ENCODE assay signal across 17 mouse cellular contexts in genomic region chr1:30851920-30852319, GRCm38 (mm10). TPM values are rescaled to one million over a fixed set of nuclear protein-coding genes. Genes with fewer than 3 reads are reported as not detected.
DNase-seq lines count a peak whose midpoint lies in the region; ATAC-seq and TF ChIP-seq lines count a peak whose summit lies in the region.
"Had no signal": no experiment of that assay in that cellular context is flagged by ENCODE, and none has a peak within 500 bp of the region (broad histone marks: within the 10 kb centered on the region; RNA-seq: fewer than 3 reads in every experiment).

No protein-coding gene starts in this region.

- H3K9me3 ChIP-seq in liver, embryonic 12.5 days (replicated peaks) = no peaks in the 10 kb centered on the region
- no peaks in the 10 kb centered on the region for H3K9me3 ChIP-seq in liver, postnatal 0 days (ENCODE audit: low read length)
- H3K9me3 ChIP-seq in G1E (replicated peaks) = no peaks in the 10 kb centered on the region
- no peaks in the 10 kb centered on the region for H3K9me3 ChIP-seq in intestine, embryonic 16.5 days (ENCODE audit: control insufficient read depth, low read length)
- H3K9me3 ChIP-seq: embryonic facial prominence, embryonic 12.5 days; forebrain, embryonic 15.5 days; heart, embryonic 12.5 days; hindbrain, embryonic 15.5 days had no signal

- no peak overlapping the region for H3K4me2 ChIP-seq in liver, embryonic 12.5 days
- H3K4me2 ChIP-seq in liver, postnatal 0 days (ENCODE audit: low read depth, low read length) = no peak overlapping the region
- H3K4me2 ChIP-seq in intestine, embryonic 16.5 days (ENCODE audit: low read depth, low read length) = no peak overlapping the region
- H3K4me2 ChIP-seq: embryonic facial prominence, embryonic 12.5 days; forebrain, embryonic 15.5 days; heart, embryonic 12.5 days; hindbrain, embryonic 15.5 days had no signal

- H3K36me3 ChIP-seq in liver, embryonic 12.5 days = peaks cover 10% of the 10 kb centered on the region
- 0 out of 2 replicates have a peak, but pooled peaks cover 2% of the 10 kb centered on the region for H3K36me3 ChIP-seq in liver, postnatal 0 days (replicated peaks; ENCODE audit: insufficient read depth, low read length)
- H3K36me3 ChIP-seq in G1E (replicated peaks) = peaks cover 53% of the 10 kb centered on the region
- no peaks in the 10 kb centered on the region for H3K36me3 ChIP-seq in intestine, embryonic 16.5 days (ENCODE audit: control insufficient read depth, insufficient read depth, low read length)
- H3K36me3 ChIP-seq: forebrain, embryonic 15.5 days; hindbrain, embryonic 15.5 days had no signal

- H3K4me1 ChIP-seq in liver, embryonic 12.5 days = peaks cover 9% of the 10 kb centered on the region; the same call in 1 of the 2 replicates
- peaks cover 4% of the 10 kb centered on the region; the same call in 1 of the 2 replicates for H3K4me1 ChIP-seq in liver, postnatal 0 days (ENCODE audit: insufficient read depth)
- peaks cover 21% of the 10 kb centered on the region for H3K4me1 ChIP-seq in G1E (ENCODE audit: insufficient read depth, low read depth, low read length)
- H3K4me1 ChIP-seq in intestine, embryonic 16.5 days (ENCODE audit: control insufficient read depth, insufficient read depth, low read length) = no peaks in the 10 kb centered on the region
- H3K4me1 ChIP-seq: embryonic facial prominence, embryonic 12.5 days; forebrain, embryonic 15.5 days; hindbrain, embryonic 15.5 days had no signal

- WGBS in liver, embryonic 12.5 days (ENCODE audit: insufficient replicate concordance) = 79% methylated on average over 3 of the region's 3 CpGs
- WGBS in liver, postnatal 0 days (ENCODE audit: insufficient replicate concordance) = 83% methylated on average over 3 of the region's 3 CpGs
- WGBS in intestine, embryonic 16.5 days = 78% methylated on average over 3 of the region's 3 CpGs

- no peak overlapping the region for H3K4me3 ChIP-seq in liver, embryonic 12.5 days
- H3K4me3 ChIP-seq in liver, postnatal 0 days (ENCODE audit: low read depth, low read length) = no peak overlapping the region
- no peak overlapping the region for H3K4me3 ChIP-seq in G1E (ENCODE audit: low read depth, low read length)
- no peak overlapping the region for H3K4me3 ChIP-seq in intestine, embryonic 16.5 days (ENCODE audit: low read length)
- H3K4me3 ChIP-seq: embryonic facial prominence, embryonic 12.5 days; forebrain, embryonic 15.5 days; heart, embryonic 12.5 days; hindbrain, embryonic 15.5 days had no signal

- no peak for TF ChIP-seq CTCF in liver, postnatal 0 days (IDR thresholded peaks at IDR 0.05; ENCODE audit: low read depth)
- TF ChIP-seq CTCF in G1E (IDR thresholded peaks at IDR 0.05; ENCODE audit: low read depth, low read length) = no peak

- no peak overlapping the region for H3K9ac ChIP-seq in liver, embryonic 12.5 days
- no peak overlapping the region for H3K9ac ChIP-seq in liver, postnatal 0 days (replicated peaks)
- no peak overlapping the region for H3K9ac ChIP-seq in intestine, embryonic 16.5 days (ENCODE audit: low read depth, low read length)
- H3K9ac ChIP-seq: embryonic facial prominence, embryonic 12.5 days; forebrain, embryonic 15.5 days; heart, embryonic 12.5 days; hindbrain, embryonic 15.5 days had no signal

- ATAC-seq in liver, embryonic 12.5 days = 0 out of 2 replicates have a peak, but pooled peaks have one; percentile 24
- ATAC-seq in liver, postnatal 0 days = no peak
- peak; percentile 58 for ATAC-seq in G1E (ENCODE audit: extremely low read depth, insufficient number of reproducible peaks, low FRiP score, poor library complexity, severe bottlenecking)
- ATAC-seq in intestine, embryonic 16.5 days = peak; percentile 40; the same call in 1 of the 2 replicates
- ATAC-seq: activated CD4-positive, CD25-positive, alpha-beta regulatory T cell, adult 4 months; forebrain, embryonic 15.5 days; Patski had no signal

- H3K27ac ChIP-seq in liver, embryonic 12.5 days = no peak overlapping the region
- no peak overlapping the region for H3K27ac ChIP-seq in liver, postnatal 0 days (ENCODE audit: low read depth)
- no peak overlapping the region for H3K27ac ChIP-seq in intestine, embryonic 16.5 days (ENCODE audit: low read length)
- H3K27ac ChIP-seq: embryonic facial prominence, embryonic 12.5 days; forebrain, embryonic 15.5 days; hindbrain, embryonic 15.5 days had no signal

- no peaks in the 10 kb centered on the region for H3K27me3 ChIP-seq in liver, embryonic 12.5 days (replicated peaks)
- H3K27me3 ChIP-seq in liver, postnatal 0 days (ENCODE audit: insufficient read depth, low read length) = no peaks in the 10 kb centered on the region
- H3K27me3 ChIP-seq in G1E (ENCODE audit: insufficient read depth, low read length) = no peaks in the 10 kb centered on the region
- H3K27me3 ChIP-seq in intestine, embryonic 16.5 days (replicated peaks; ENCODE audit: control insufficient read depth, insufficient read depth, low read length) = no peaks in the 10 kb centered on the region
- H3K27me3 ChIP-seq: embryonic facial prominence, embryonic 12.5 days; forebrain, embryonic 15.5 days; heart, embryonic 12.5 days; hindbrain, embryonic 15.5 days; Patski had no signal

- no peak for TF ChIP-seq EP300 in liver, postnatal 0 days (IDR thresholded peaks at IDR 0.05; ENCODE audit: low read depth)

- no peak for DNase-seq in liver, postnatal 0 days
- DNase-seq in G1E (ENCODE audit: low spot score) = no peak
- no peak for DNase-seq in urinary bladder, postnatal 36 days (ENCODE audit: low spot score in 2 of 2)
- DNase-seq in layer of hippocampus, adult 11-12 months (ENCODE audit: low spot score) = no peak
- DNase-seq: adrenal gland, postnatal 14 days; cerebellum, adult 11-12 months; cerebellum, adult 9-10 months; cerebellum, postnatal 25 days; gastrocnemius, postnatal 14 days had no signal

RNA-seq across cellular contexts. Expression of gene Phf3, which starts 21.8 kb away (rescaled TPM):
- polyA plus RNA-seq in liver, embryonic 12.5 days (2016; fragmentation: Nextera tagmentation; extraction: Ambion mirVana) = 24.1 and 25.0 TPM in 2 replicates
- polyA plus RNA-seq in liver, postnatal 0 days (2015; fragmentation: Nextera tagmentation; extraction: Ambion mirVana) = 9.6 and 12.4 TPM in 2 replicates
- total RNA-seq in G1E (2014; fragmentation: Nextera tagmentation) = 246 and 279 TPM in 2 replicates
- total RNA-seq in G1E (2017) = 174 and 253 TPM in 2 replicates
- 59.5 and 66.4 TPM in 2 replicates for polyA plus RNA-seq in G1E (2012)
- polyA plus RNA-seq in intestine, embryonic 16.5 days (2015; fragmentation: Nextera tagmentation; extraction: Ambion mirVana) = 16.2 and 16.8 TPM in 2 replicates
